Mouse (Mus musculus) 416B (cell line): ENCODE results near the gene Dnah7a.
"Not testable (repeated sequence)": the region's sequence is repeated elsewhere in the genome, so short reads cannot be mapped to it uniquely, and the experiment has no call there.

Experiments
- DNase-seq: peaks from one replicate; pipeline ENCODE4 v3.0.0; 2011; ENCODE audit warnings: low read depth

Dnah7a gene

GRCm38 (mm10) chr1:53384085-53384688, 322.4 kb downstream of the Dnah7a start:
- DNase-seq, result no peak

- DNase-seq, result no peak
Measured at GRCm38 (mm10) chr1:53377731-53378130, 328.9 kb downstream of the Dnah7a start.

- not testable (repeated sequence) for DNase-seq
Measured at GRCm38 (mm10) chr1:53375965-53376364, 330.6 kb downstream of the Dnah7a start.

- no peak for DNase-seq
Measured at GRCm38 (mm10) chr1:53358988-53359387, 347.6 kb downstream of the Dnah7a start.

- DNase-seq, result peak; percentile 98
Measured at GRCm38 (mm10) chr1:53352327-53353261, 354.0 kb downstream of the Dnah7a start, which contains the start of the genes Asdurf, Gm28551 and Asnsd1. Asdurf (minus strand) TSS chr1:53352619. Gm28551 (minus strand) TSS chr1:53352667. Asnsd1 (minus strand) TSS chr1:53352752.
